Mouse (Mus musculus) R1 (cell line): ENCODE measurements around the gene Nxt2.
"Not testable (repeated sequence)": the region's sequence is repeated elsewhere in the genome, so short reads cannot be mapped to it uniquely, and the experiment has no call there.

Experiments
- DNase-seq: peaks from one replicate; pipeline ENCODE4 v3.0.0-alpha.2; 2018; ENCODE audit warnings: low read depth, low spot score

The Nxt2 gene

DNA sequence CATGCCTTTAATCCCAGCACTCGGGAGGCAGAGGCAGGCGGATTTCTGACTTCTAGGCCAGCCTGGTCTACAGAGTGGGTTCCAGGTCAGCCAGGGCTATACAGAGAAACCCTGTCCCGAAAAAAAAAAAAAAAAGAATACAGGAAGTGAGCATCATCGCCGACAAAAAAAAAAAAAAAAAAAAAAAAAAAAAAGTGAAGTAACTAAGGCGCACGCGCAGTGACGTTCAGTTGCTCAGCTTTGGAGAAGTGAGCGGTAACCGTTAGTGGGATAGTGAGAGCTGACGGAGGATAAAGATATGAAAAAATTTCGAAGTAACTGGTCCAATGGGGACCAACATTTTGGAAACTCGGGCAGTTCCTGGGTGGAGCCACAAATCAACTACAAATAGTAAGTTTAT is at the start of gene Nxt2:
TSS of gene Nxt2 (plus strand) at position 229 of the 400 bp plus-strand sequence.
- peak; percentile 45 for DNase-seq

- no peak for DNase-seq
Observed at GRCm38 (mm10) chrX:142176981-142177380, 49.6 kb upstream of the Nxt2 start.

GRCm38 (mm10) chrX:142182026-142182425 is 44.5 kb upstream of the Nxt2 start:
- DNase-seq, result no peak

DNA sequence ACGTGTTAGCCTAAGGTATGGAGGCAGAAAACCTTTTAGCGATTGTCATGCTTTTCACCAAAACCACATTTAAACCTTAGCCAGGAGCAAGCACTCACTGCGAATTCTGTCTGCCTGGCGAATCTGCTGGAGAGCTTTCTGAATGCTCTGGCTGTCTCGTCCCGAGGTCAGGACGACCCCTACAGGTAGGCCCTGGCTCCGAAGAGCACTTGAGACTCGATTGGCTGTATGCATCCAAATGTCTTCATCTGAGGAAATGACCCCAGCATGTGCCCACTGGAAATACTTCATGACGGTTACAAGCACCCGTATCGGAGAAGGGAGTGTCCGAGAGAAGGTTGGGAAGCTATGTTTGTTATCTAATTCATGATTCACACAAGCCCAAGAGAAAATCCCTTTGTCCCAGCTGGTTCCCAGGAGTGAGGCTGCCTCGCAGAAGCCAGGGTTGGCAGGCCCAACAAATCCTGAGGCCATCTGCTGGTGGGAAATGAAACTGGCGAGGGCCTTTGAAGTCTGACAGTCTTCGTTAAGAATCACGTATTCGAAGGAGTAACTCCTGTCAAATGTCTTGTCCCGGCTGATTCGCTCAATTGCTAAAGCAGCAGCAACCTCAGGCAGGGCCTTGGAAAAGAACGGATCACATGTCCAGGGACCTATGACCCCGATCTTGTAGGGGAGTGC is 37.4 kb upstream of the Nxt2 start:
- peak; percentile 42 for DNase-seq

DNA sequence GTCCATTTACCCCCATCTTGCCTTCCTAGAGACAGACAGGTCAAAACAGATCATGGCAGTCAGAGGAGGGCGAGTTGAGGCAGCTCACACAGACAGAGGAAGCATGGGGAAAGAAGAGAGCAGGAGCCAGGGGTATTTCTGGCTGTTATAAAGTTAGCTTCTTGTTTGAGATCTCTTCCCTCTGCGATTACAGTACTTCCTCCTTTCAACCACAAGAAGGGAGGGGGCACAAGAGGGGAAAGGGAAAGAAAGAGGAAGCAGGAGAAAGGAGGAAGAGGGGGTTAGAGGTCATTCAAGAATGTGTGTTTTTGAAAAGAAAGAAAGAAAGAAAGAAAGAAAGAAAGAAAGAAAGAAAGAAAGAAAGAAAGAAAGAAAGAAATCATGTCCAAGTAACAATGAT is 36.2 kb upstream of the Nxt2 start:
- no peak for DNase-seq

GRCm38 (mm10) chrX:142194420-142194819 is 32.1 kb upstream of the Nxt2 start:
- no peak for DNase-seq

- no peak for DNase-seq
Observed at GRCm38 (mm10) chrX:142195551-142195950, 31.0 kb upstream of the Nxt2 start.

DNA sequence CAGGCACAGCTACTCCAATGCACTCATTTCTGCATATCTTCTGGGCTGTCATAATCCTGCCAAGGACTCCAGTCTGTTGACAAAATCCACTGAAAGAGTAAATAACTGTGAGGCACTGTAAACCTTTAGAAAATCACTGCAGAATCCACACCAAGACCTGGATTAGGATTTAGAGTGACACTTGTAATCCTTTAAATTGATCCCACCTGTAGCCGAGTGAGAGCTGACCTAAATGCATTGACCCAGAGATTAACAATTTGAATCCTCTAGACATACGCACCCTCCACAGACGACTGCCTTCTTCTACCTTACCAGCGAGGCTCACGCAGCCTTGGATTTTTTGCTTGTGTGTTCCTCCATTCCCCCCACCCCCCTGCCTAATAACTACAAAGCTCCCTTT is 29.7 kb upstream of the Nxt2 start, which contains the start of gene Gucy2f:
TSS of gene Gucy2f (minus strand) at position 101 of the 400 bp plus-strand sequence.
- no peak for DNase-seq

DNA sequence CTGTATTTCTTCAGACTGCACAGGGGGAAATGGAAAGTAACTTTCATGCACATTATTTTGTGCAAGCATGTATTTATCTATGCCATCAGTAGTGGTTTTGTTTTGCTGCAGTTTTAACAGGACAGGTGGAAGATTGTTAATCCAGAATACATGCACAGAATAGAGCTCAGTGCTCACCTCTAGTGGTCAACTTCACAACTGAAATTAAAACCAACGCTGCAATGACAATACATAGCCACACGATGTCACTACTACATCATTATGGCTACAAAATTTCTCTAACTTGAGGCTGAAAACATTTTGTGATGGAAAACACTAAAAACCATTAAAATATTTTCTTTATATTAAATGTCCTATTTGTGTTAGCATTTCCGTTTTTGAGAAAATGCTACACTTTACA is 26.3 kb upstream of the Nxt2 start:
- peak; percentile 23 for DNase-seq

GRCm38 (mm10) chrX:142227398-142228054 is 956 bp downstream of the Nxt2 start:
- peak; percentile 67 for DNase-seq

GRCm38 (mm10) chrX:142228055-142228768 is 1.6 kb downstream of the Nxt2 start:
- DNase-seq, result peak; percentile 85

DNA sequence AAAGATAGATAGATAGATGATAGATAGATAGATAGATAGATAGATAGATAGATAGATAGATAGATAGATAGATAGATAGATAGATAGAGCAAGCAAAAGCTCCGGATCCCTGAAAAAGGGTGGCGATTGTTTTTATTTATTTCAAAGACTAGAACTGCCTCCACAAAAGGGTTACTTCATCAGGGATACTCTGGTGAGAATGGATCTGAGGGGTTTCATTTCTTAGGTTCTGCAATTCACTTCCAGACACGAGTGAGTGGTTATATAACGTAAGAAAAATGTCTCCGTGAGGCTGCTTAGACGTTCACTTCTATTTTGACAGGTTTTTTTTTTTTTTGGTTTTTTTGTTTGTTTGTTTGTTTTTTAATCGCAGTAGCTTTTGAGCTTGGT is 2.2 kb downstream of the Nxt2 start:
- no peak for DNase-seq

GRCm38 (mm10) chrX:142236146-142236545 is 9.6 kb downstream of the Nxt2 start:
- DNase-seq, result not testable (repeated sequence)

DNA sequence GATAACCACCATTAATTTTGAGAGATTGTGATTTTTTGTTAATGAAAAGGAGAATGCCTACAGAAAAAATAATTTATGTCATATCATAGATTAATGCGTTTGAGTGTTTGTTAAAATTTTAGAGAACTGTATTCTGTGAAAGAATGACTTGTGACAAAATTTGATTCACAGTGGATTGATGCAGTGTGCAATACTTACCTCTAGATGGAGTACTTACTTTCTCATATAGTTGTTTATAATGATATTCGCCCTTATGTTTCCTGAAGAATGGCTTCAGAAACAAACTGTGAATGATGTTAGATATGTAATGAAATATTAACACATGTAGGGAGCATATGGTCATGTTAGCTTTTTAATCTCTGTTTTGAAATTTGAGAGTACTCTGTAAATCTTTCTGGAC is 10.5 kb downstream of the Nxt2 start:
- no peak for DNase-seq

DNA sequence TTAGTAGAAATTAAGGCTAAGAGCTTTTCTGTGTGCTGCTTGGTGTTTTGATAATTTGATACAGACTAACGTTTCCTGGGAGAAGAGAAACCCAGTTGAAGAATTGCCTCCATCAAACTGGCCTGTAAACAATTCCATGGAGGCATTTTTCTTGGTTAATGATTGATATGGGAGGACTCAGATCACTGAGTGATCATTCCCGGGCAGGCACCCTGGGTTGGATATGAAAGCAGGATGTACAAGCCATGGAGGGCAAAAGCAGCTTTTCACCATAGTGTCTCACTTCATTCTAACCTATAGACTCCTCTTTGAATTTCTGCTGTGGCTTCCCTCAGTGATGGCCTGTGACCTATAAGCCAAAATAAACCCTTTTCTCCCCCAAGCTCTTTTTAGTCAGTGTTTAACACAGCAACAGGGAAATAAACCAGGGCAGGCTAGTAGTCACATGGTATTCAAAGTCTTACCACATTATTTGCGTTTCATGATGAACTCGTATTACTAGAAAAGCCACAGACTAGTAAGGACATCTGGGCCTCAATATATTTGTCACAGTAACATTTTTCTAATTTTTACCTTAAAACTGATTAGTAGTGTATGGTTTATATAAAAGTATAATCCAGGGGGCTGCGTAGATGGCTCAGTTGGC is 19.2 kb downstream of the Nxt2 start:
- DNase-seq, result no peak

- no peak for DNase-seq
Observed at GRCm38 (mm10) chrX:142250008-142250736, 23.6 kb downstream of the Nxt2 start.

- DNase-seq, result no peak
Observed at GRCm38 (mm10) chrX:142276031-142276430, 49.5 kb downstream of the Nxt2 start.

GRCm38 (mm10) chrX:142276573-142276972 is 50.0 kb downstream of the Nxt2 start:
- DNase-seq, result no peak

- no peak for DNase-seq
Observed at GRCm38 (mm10) chrX:142285905-142286304, 59.3 kb downstream of the Nxt2 start.
